Mouse (Mus musculus) forebrain, embryonic 13.5 days (tissue): ENCODE measurements around the gene Akap12. TPM values are rescaled to one million over a fixed set of nuclear protein-coding genes. Genes with fewer than 3 reads are reported as not detected.

Experiments
- ATAC-seq: fragments of 200-750 bp; cut with Nextera tagmentation; 2 replicates; pipeline ENCODE4 v1.8.0; 2017
- H3K27ac ChIP-seq: fragments of 300-500 bp; sonication (generic); 2 replicates; pipeline ENCODE4 v1.5.1; 2015; ENCODE audit warnings: inconsistent platforms, mild to moderate bottlenecking, moderate library complexity
- H3K27me3 ChIP-seq: fragments of 300-500 bp; sonication (generic); 2 replicates; pipeline ENCODE4 v1.6.1; 2015; ENCODE audit warnings: mild to moderate bottlenecking, inconsistent platforms
- H3K36me3 ChIP-seq: fragments of 300-500 bp; sonication (generic); 2 replicates; pipeline ENCODE4 v1.6.1; 2015; ENCODE audit warnings: mild to moderate bottlenecking, inconsistent platforms; ENCODE audit not compliant: poor library complexity, severe bottlenecking
- H3K4me1 ChIP-seq: fragments of 300-500 bp; sonication (generic); 2 replicates; pipeline ENCODE4 v1.6.1; 2015; ENCODE audit warnings: inconsistent platforms
- H3K4me2 ChIP-seq: fragments of 300-500 bp; sonication (generic); 2 replicates; pipeline ENCODE4 v1.6.1; 2015; ENCODE audit warnings: inconsistent platforms, mild to moderate bottlenecking, moderate library complexity
- H3K4me3 ChIP-seq: fragments of 300-500 bp; sonication (generic); 2 replicates; pipeline ENCODE4 v1.5.1; 2015; ENCODE audit warnings: mild to moderate bottlenecking, inconsistent platforms
- H3K9ac ChIP-seq: fragments of 300-500 bp; sonication (generic); 2 replicates; pipeline ENCODE4 v1.6.1; 2015; ENCODE audit warnings: mild to moderate bottlenecking, inconsistent platforms
- H3K9me3 ChIP-seq: fragments of 300-500 bp; sonication (generic); replicated peaks from 2 replicates; pipeline ENCODE4 v1.6.1; 2016; ENCODE audit warnings: inconsistent platforms
- WGBS: fragments of 180-500 bp; shearing (Covaris S2); methylation state at CpG from one replicate; pipeline ENCODE4 v1.1.7; 2015; 5-methylcytosine and 5-hydroxymethylcytosine counted together
- polyA plus RNA-seq: library from polyadenylated mRNA; unstranded; fragments of >200 nt; fragmentation: Nextera tagmentation; extraction: Ambion mirVana; gene quantifications from 2 replicates; pipeline ENCODE4 v1.2.1, GENCODE M21; 2015

Akap12 gene
- polyA plus RNA-seq, 1 experiment from 2014 or later, result 16.3 TPM

- ATAC-seq, result no peak
Observed at GRCm38 (mm10) chr10:4374239-4374638, 108.1 kb downstream of the Akap12 start.

GRCm38 (mm10) chr10:4374734-4375133, 108.6 kb downstream of the Akap12 start:
- ATAC-seq, result no peak

More at GRCm38 (mm10) chr10:4374239-4374638, 108.1 kb downstream of the Akap12 start:
- H3K4me3 ChIP-seq, result no peak overlapping the region
- no peaks in the 10 kb centered on the region for H3K27me3 ChIP-seq
- no peak overlapping the region for H3K27ac ChIP-seq
- no peak overlapping the region for H3K4me2 ChIP-seq
- H3K4me1 ChIP-seq, result peaks cover 6% of the 10 kb centered on the region; the same call in 1 of the 2 replicates
- no peak overlapping the region for H3K9ac ChIP-seq
- H3K9me3 ChIP-seq, result no peaks in the 10 kb centered on the region
- H3K36me3 ChIP-seq, result peaks cover 29% of the 10 kb centered on the region
- 91% methylated on average over 7 of the region's 7 CpGs for WGBS

GRCm38 (mm10) chr10:4375267-4375666, 109.1 kb downstream of the Akap12 start:
- H3K4me1 ChIP-seq, result peaks cover 6% of the 10 kb centered on the region; the same call in 1 of the 2 replicates
- 0 out of 2 replicates have a peak overlapping the region, but pooled peaks have one; percentile 25 for H3K27ac ChIP-seq
- H3K9ac ChIP-seq, result peak overlapping the region; percentile 26; the same call in 1 of the 2 replicates
- no peaks in the 10 kb centered on the region for H3K27me3 ChIP-seq
- H3K9me3 ChIP-seq, result no peaks in the 10 kb centered on the region
- H3K4me2 ChIP-seq, result no peak overlapping the region
- no peak overlapping the region for H3K4me3 ChIP-seq
- ATAC-seq, result peak; percentile 23; the same call in 1 of the 2 replicates
- 25% methylated on average over 7 of the region's 7 CpGs for WGBS
- H3K36me3 ChIP-seq, result peaks cover 21% of the 10 kb centered on the region

More at GRCm38 (mm10) chr10:4374734-4375133, 108.6 kb downstream of the Akap12 start:
- no peak overlapping the region for H3K4me2 ChIP-seq
- H3K9me3 ChIP-seq, result no peaks in the 10 kb centered on the region
- peaks cover 24% of the 10 kb centered on the region for H3K36me3 ChIP-seq
- WGBS, result 90% methylated on average over 4 of the region's 4 CpGs
- no peak overlapping the region for H3K27ac ChIP-seq
- no peaks in the 10 kb centered on the region for H3K27me3 ChIP-seq
- H3K4me3 ChIP-seq, result no peak overlapping the region
- H3K9ac ChIP-seq, result no peak overlapping the region
- peaks cover 6% of the 10 kb centered on the region; the same call in 1 of the 2 replicates for H3K4me1 ChIP-seq

- no peak overlapping the region for H3K4me2 ChIP-seq
- H3K9ac ChIP-seq, result no peak overlapping the region
- no peaks in the 10 kb centered on the region for H3K9me3 ChIP-seq
- WGBS, result 80% methylated on average over 7 of the region's 7 CpGs
- ATAC-seq, result no peak
- H3K36me3 ChIP-seq, result peaks cover 16% of the 10 kb centered on the region
- H3K4me1 ChIP-seq, result peaks cover 6% of the 10 kb centered on the region; the same call in 1 of the 2 replicates
- no peak overlapping the region for H3K4me3 ChIP-seq
- H3K27ac ChIP-seq, result no peak overlapping the region
- H3K27me3 ChIP-seq, result no peaks in the 10 kb centered on the region
Observed at GRCm38 (mm10) chr10:4376461-4376860, 110.3 kb downstream of the Akap12 start.

- Histone ChIP-seq H3K36me3 (peaks cover 14% of the 10 kb centered on the region), H3K4me1 (peaks cover 6% of the 10 kb centered on the region; the same call in 1 of the 2 replicates), H3K4me3 (no peak overlapping the region), H3K27ac (no peak overlapping the region), H3K9me3 (no peaks in the 10 kb centered on the region), H3K4me2 (no peak overlapping the region), H3K9ac (no peak overlapping the region), H3K27me3 (no peaks in the 10 kb centered on the region)
- ATAC-seq, result no peak
- 90% methylated on average over 7 of the region's 7 CpGs for WGBS
Observed at GRCm38 (mm10) chr10:4376931-4377330, 110.8 kb downstream of the Akap12 start.

GRCm38 (mm10) chr10:4380748-4381147, 114.6 kb downstream of the Akap12 start:
- 93% methylated on average over 5 of the region's 5 CpGs for WGBS
- H3K9ac ChIP-seq, result no peak overlapping the region

GRCm38 (mm10) chr10:4384244-4384643, 118.1 kb downstream of the Akap12 start:
- Histone ChIP-seq H3K27ac (no peak overlapping the region), H3K9me3 (no peaks in the 10 kb centered on the region), H3K9ac (no peak overlapping the region), H3K4me3 (no peak overlapping the region), H3K27me3 (no peaks in the 10 kb centered on the region), H3K36me3 (no peaks in the 10 kb centered on the region), H3K4me1 (peaks cover 16% of the 10 kb centered on the region), H3K4me2 (no peak overlapping the region)
- 87% methylated on average over 7 of the region's 7 CpGs for WGBS
- ATAC-seq, result no peak

More at GRCm38 (mm10) chr10:4380748-4381147, 114.6 kb downstream of the Akap12 start:
- Histone ChIP-seq H3K36me3 (no peaks in the 10 kb centered on the region), H3K4me1 (peaks cover 3% of the 10 kb centered on the region; the same call in 1 of the 2 replicates), H3K4me2 (no peak overlapping the region), H3K9me3 (no peaks in the 10 kb centered on the region), H3K4me3 (no peak overlapping the region), H3K27me3 (no peaks in the 10 kb centered on the region), H3K27ac (no peak overlapping the region)
- no peak for ATAC-seq

GRCm38 (mm10) chr10:4386609-4387591, 120.7 kb downstream of the Akap12 start:
- Histone ChIP-seq H3K36me3 (no peaks in the 10 kb centered on the region), H3K4me1 (peaks cover 42% of the 10 kb centered on the region), H3K9me3 (no peaks in the 10 kb centered on the region), H3K4me3 (peak overlapping the region; percentile 97), H3K27ac (peak overlapping the region; percentile 100), H3K4me2 (peak overlapping the region; percentile 92), H3K27me3 (no peaks in the 10 kb centered on the region), H3K9ac (peak overlapping the region; percentile 98)
- under 1% methylated on average over 17 of the region's 133 CpGs for WGBS
- peak; percentile 92 for ATAC-seq

- Histone ChIP-seq H3K36me3 (peaks cover 2% of the 10 kb centered on the region; the same call in 1 of the 2 replicates), H3K27me3 (no peaks in the 10 kb centered on the region), H3K4me2 (peak within 1 kb of the TSS; percentile 92), H3K9me3 (no peaks in the 10 kb centered on the region), H3K4me3 (peak within 1 kb of the TSS; percentile 97), H3K27ac (peak within 1 kb of the TSS; percentile 100), H3K9ac (peak within 1 kb of the TSS; percentile 98), H3K4me1 (peaks cover 44% of the 10 kb centered on the region)
- peak; percentile 4 for ATAC-seq
- under 1% methylated on average over 57 of the region's 87 CpGs for WGBS
Observed at GRCm38 (mm10) chr10:4387701-4388383, 121.7 kb downstream of the Akap12 start, which contains the start of gene Zbtb2. Zbtb2 (minus strand) TSS chr10:4388108.

GRCm38 (mm10) chr10:4388384-4388745, 122.2 kb downstream of the Akap12 start:
- Histone ChIP-seq H3K9me3 (no peaks in the 10 kb centered on the region), H3K9ac (peak overlapping the region; percentile 98), H3K27ac (peak overlapping the region; percentile 100), H3K4me2 (peak overlapping the region; percentile 92), H3K4me1 (peaks cover 41% of the 10 kb centered on the region), H3K36me3 (peaks cover 5% of the 10 kb centered on the region; the same call in 1 of the 2 replicates), H3K4me3 (peak overlapping the region; percentile 97), H3K27me3 (no peaks in the 10 kb centered on the region)
- ATAC-seq, result no peak
- 1% methylated on average over 19 of the region's 19 CpGs for WGBS

- 26% methylated on average over 10 of the region's 10 CpGs for WGBS
- Histone ChIP-seq H3K9ac (peak overlapping the region; percentile 98), H3K4me2 (peak overlapping the region; percentile 92), H3K27ac (no peak overlapping the region), H3K9me3 (no peaks in the 10 kb centered on the region), H3K27me3 (no peaks in the 10 kb centered on the region), H3K4me1 (peaks cover 41% of the 10 kb centered on the region), H3K36me3 (peaks cover 5% of the 10 kb centered on the region; the same call in 1 of the 2 replicates), H3K4me3 (peak overlapping the region; percentile 97)
- no peak for ATAC-seq
Observed at GRCm38 (mm10) chr10:4389036-4389435, 122.9 kb downstream of the Akap12 start.
